Mouse (Mus musculus): ENCODE data around the gene Phrf1. TPM values are rescaled to one million over a fixed set of nuclear protein-coding genes. Genes with fewer than 3 reads are reported as not detected.
"Not testable (repeated sequence)": the region's sequence is repeated elsewhere in the genome, so short reads cannot be mapped to it uniquely, and the experiment has no call there.

The Phrf1 gene
- polyA plus RNA-seq, 1 experiment from 2014 or later = 71.7 TPM

DNA sequence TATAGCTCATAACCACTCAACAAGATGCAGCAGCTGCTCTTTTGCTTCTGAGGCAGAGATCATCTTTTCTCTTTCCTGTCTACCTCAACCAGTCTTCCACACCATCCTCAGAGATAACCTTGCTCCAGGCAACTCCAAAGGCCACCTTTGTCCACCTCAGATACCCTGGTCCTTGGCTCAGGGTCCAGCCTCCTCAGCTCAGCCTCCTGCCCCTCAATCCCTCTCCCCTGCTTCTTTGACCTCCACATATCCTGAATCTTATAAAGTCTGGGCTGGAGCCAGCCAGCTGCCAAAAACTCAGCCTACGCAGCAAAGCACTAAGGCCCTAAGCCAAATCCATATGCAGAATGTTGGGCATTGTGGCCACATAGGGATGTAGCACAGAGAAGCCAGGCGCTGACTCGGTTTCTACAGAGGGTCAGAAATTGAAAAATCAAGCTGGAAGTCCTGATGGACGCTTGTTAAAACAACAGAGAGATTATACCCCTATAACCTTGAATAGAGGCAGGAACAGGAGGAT is 5.8 kb upstream of the Phrf1 start:
- Histone ChIP-seq H3K9me3 (no peaks in the 10 kb centered on the region), H3K9ac (no peak overlapping the region), H3K27me3 (no peaks in the 10 kb centered on the region), H3K36me3 (no peaks in the 10 kb centered on the region), H3K27ac (replicated peaks) (peak overlapping the region; percentile 72), H3K4me3 (no peak overlapping the region), H3K4me1 (replicated peaks) (peaks cover 22% of the 10 kb centered on the region), H3K4me2 (peak overlapping the region; percentile 76; the same call in 1 of the 2 replicates)
- ATAC-seq (ENCODE audit: low FRiP score, low read depth) = no peak
- WGBS = 87% methylated on average over 4 of the region's 4 CpGs

DNA sequence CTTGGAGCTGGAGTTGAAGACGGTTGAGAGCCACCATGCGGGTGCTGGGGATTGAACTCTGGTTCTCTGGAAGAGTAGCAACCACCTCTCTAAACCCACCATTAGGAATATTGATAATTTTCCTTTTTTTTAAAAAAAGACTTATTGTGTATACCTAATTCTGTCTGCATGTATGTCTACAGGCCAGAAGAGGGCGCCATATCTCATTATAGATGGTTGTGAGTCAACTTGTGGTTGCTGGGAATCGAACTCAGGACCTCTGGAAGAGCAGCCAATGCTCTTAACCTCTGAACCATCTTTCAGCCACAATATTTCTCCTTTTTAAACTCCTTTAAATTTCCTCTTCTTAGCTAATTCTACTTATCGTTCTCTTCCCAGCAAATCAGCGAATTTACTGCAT is 2.0 kb upstream of the Phrf1 start:
- peaks cover 39% of the 10 kb centered on the region for H3K4me1 ChIP-seq (replicated peaks)
- no peaks in the 10 kb centered on the region for H3K9me3 ChIP-seq
- 84% methylated on average over 6 of the region's 6 CpGs for WGBS
- no peak for ATAC-seq (ENCODE audit: low FRiP score, low read depth)
- no peak overlapping the region for H3K9ac ChIP-seq
- H3K36me3 ChIP-seq = peaks cover 8% of the 10 kb centered on the region; the same call in 1 of the 2 replicates
- H3K4me2 ChIP-seq = no peak overlapping the region
- no peaks in the 10 kb centered on the region for H3K27me3 ChIP-seq
- H3K27ac ChIP-seq (replicated peaks) = no peak overlapping the region
- no peak overlapping the region for H3K4me3 ChIP-seq

DNA sequence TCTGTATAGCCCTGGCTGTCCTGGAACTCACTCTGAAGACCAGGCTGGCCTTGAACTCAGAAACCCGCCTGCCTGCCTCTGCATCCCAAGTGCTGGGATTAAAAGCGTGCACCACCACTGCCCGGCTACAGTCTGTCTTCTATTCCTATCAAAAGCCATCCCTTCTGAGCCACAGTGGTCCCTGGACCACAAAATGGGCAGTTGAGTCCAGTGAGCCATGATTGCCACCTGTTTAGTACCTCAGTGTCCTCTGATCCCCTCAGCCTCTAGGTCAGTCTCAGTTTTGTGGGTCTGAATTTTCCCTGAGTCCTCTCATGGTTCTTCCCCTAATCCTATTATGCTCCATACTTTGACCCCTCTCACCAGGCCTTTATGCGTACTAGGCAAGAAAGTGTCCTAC is 788 bp upstream of the Phrf1 start:
- no peak overlapping the region for H3K9ac ChIP-seq
- peaks cover 27% of the 10 kb centered on the region for H3K4me1 ChIP-seq (replicated peaks)
- no peaks in the 10 kb centered on the region for H3K9me3 ChIP-seq
- peak overlapping the region; percentile 94 for H3K4me3 ChIP-seq
- WGBS = 81% methylated on average over 4 of the region's 4 CpGs
- H3K27ac ChIP-seq (replicated peaks) = peak overlapping the region; percentile 96; the same call in 1 of the 2 replicates
- H3K4me2 ChIP-seq = peak overlapping the region; percentile 95
- H3K36me3 ChIP-seq = peaks cover 19% of the 10 kb centered on the region
- peak; percentile 31; the same call in 1 of the 2 replicates for ATAC-seq (ENCODE audit: low FRiP score, low read depth)
- no peaks in the 10 kb centered on the region for H3K27me3 ChIP-seq

DNA sequence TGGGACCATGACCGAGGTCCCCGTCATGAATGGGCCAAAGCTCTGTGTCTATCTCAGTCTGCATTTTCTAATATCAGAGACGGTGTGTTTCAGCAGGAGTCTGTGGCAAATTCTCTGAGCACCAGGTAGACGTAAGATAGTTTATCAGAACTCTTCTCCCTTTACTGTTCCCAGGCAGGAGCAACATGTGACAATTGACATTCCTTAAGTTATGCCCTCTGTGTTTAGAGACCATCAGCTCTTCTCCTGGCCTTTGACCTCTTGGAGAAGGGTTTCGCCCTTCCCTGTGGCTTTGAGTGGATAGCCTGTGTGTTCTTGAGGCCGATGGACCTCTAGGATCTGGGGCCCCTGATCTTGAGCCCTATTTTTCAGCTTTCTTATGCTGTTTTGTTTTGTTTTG is 1.1 kb downstream of the Phrf1 start:
- peak overlapping the region; percentile 94 for H3K9ac ChIP-seq
- peak overlapping the region; percentile 94 for H3K4me3 ChIP-seq
- peak overlapping the region; percentile 95 for H3K4me2 ChIP-seq
- 63% methylated on average over 6 of the region's 6 CpGs for WGBS
- peaks cover 26% of the 10 kb centered on the region for H3K4me1 ChIP-seq (replicated peaks)
- H3K27ac ChIP-seq (replicated peaks) = no peak overlapping the region
- H3K27me3 ChIP-seq = no peaks in the 10 kb centered on the region
- no peak for ATAC-seq (ENCODE audit: low FRiP score, low read depth)
- H3K9me3 ChIP-seq = no peaks in the 10 kb centered on the region
- H3K36me3 ChIP-seq = peaks cover 36% of the 10 kb centered on the region

DNA sequence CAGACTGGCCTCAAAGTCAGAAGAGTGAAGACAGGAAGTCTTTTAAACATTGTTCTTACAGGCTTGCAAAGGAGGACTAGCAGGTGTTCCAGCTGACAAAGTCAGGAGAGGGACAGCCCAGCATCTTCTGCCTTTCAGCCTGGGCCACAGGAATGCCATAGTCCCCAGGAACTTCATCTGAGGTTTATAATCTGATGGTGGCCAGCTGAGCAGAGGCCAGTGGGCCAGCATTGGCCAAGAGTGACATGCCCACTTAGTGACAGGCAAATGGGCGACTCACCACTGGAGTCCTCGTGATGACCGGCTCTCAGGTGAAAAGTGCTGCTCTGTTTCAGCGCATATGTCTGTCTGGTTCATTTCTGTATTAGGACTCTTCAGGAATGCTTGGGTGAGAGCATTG is 2.0 kb downstream of the Phrf1 start:
- H3K9me3 ChIP-seq = no peaks in the 10 kb centered on the region
- 100% methylated on average over 4 of the region's 4 CpGs for WGBS
- peaks cover 26% of the 10 kb centered on the region for H3K4me1 ChIP-seq (replicated peaks)
- H3K4me2 ChIP-seq = peak overlapping the region; percentile 95; the same call in 1 of the 2 replicates
- no peak overlapping the region for H3K27ac ChIP-seq (replicated peaks)
- H3K9ac ChIP-seq = no peak overlapping the region
- ATAC-seq (ENCODE audit: low FRiP score, low read depth) = no peak
- H3K36me3 ChIP-seq = peaks cover 45% of the 10 kb centered on the region
- H3K27me3 ChIP-seq = no peaks in the 10 kb centered on the region
- no peak overlapping the region for H3K4me3 ChIP-seq

DNA sequence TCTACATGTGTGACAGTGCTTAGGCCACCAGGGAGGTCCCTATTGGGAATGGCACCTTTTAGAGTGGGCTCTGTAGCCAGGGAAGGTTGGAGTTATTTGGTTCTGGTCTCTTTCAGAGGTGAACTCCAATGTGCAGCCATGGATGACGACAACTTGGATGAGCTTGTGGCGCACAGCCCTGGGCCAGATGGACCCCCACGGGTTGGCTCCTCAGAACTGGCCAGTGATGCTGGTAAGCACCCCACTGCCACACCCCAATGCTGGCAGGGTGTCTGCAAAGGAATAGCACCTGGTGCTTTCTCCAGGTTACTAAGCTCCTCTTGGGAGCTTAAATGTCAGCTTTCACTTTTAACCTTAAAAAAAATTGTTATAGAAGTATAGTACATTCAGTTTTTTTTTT is 2.5 kb downstream of the Phrf1 start:
- no peak overlapping the region for H3K4me3 ChIP-seq
- no peaks in the 10 kb centered on the region for H3K9me3 ChIP-seq
- H3K4me2 ChIP-seq = no peak overlapping the region
- H3K27ac ChIP-seq (replicated peaks) = no peak overlapping the region
- 92% methylated on average over 3 of the region's 3 CpGs for WGBS
- no peak overlapping the region for H3K9ac ChIP-seq
- peaks cover 50% of the 10 kb centered on the region for H3K36me3 ChIP-seq
- H3K27me3 ChIP-seq = no peaks in the 10 kb centered on the region
- peaks cover 26% of the 10 kb centered on the region for H3K4me1 ChIP-seq (replicated peaks)
- no peak for ATAC-seq (ENCODE audit: low FRiP score, low read depth)

DNA sequence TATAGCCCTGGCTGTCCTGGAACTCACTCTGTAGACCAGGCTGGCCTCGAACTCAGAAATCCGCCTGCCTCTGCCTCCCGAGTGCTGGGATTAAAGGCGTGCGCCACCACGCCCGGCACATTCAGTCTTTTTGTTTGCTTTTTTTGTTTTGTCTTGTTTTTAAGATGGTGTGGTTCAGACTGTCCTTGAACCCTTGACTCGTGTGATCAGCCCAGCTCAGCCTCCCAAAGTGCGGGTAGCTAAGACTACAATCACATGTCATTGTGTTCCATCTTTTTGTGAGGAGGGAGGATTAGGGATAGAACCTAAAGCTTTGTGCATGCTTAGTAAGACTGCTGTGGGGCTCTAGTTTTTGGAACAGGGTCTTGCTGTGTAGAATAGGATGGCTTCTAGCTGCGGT is 3.0 kb downstream of the Phrf1 start:
- H3K4me2 ChIP-seq = no peak overlapping the region
- H3K9me3 ChIP-seq = no peaks in the 10 kb centered on the region
- peaks cover 26% of the 10 kb centered on the region for H3K4me1 ChIP-seq (replicated peaks)
- ATAC-seq (ENCODE audit: low FRiP score, low read depth) = no peak
- H3K27me3 ChIP-seq = no peaks in the 10 kb centered on the region
- 94% methylated on average over 10 of the region's 10 CpGs for WGBS
- no peak overlapping the region for H3K27ac ChIP-seq (replicated peaks)
- no peak overlapping the region for H3K9ac ChIP-seq
- no peak overlapping the region for H3K4me3 ChIP-seq
- peaks cover 53% of the 10 kb centered on the region for H3K36me3 ChIP-seq

DNA sequence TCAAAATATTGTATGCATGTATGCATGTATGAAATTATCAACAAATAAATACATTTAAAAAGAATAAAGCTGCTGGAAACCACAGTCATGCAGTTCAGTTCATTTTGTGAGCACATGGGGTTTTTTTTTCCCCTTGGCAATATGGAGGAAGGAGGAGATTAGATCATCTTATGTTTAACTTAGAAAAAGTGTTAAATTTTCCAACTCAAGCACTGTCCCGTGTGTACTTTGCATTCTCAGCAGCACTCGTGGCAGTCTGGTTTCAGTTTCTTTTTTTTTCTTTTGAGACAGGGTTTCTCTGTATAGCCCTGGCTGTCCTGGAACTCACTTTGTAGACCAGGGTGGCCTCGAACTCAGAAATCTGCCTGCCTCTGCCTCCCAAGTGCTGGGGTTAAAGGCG is 21.9 kb downstream of the Phrf1 start:
- ATAC-seq (ENCODE audit: low FRiP score, low read depth); H3K4me3 ChIP-seq; H3K4me2 ChIP-seq; H3K27ac ChIP-seq (replicated peaks); H3K27me3 ChIP-seq; H3K9ac ChIP-seq; H3K9me3 ChIP-seq; H3K4me1 ChIP-seq (replicated peaks): not testable (repeated sequence)
- 93% methylated on average over 4 of the region's 4 CpGs for WGBS
- peaks cover 73% of the 10 kb centered on the region for H3K36me3 ChIP-seq

DNA sequence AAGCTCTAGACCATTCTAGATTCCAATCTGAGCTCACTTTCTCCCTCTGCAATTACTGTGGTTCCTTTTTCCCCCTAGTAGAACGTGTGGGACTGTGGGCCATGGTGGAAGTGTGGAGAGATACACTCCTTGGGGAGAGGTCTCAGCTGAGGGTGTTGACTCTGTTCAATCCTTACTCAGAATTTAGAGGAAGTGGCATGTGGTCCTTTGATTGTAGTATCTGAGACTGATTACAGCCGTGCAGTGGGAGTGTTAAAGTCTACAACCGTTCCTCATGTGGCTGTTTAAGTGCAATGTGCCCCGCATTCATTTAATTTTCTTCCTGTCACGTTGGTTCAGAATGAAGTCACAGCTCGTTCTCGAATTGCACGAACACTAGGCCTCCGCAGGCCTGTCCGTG is 27.6 kb downstream of the Phrf1 start:
- H3K27ac ChIP-seq (replicated peaks) = no peak overlapping the region
- H3K9me3 ChIP-seq = no peaks in the 10 kb centered on the region
- H3K4me2 ChIP-seq = no peak overlapping the region
- peaks cover 81% of the 10 kb centered on the region for H3K36me3 ChIP-seq
- ATAC-seq (ENCODE audit: low FRiP score, low read depth) = no peak
- no peaks in the 10 kb centered on the region for H3K27me3 ChIP-seq
- H3K4me1 ChIP-seq (replicated peaks) = no peaks in the 10 kb centered on the region
- H3K4me3 ChIP-seq = no peak overlapping the region
- no peak overlapping the region for H3K9ac ChIP-seq
- WGBS = 93% methylated on average over 10 of the region's 10 CpGs

DNA sequence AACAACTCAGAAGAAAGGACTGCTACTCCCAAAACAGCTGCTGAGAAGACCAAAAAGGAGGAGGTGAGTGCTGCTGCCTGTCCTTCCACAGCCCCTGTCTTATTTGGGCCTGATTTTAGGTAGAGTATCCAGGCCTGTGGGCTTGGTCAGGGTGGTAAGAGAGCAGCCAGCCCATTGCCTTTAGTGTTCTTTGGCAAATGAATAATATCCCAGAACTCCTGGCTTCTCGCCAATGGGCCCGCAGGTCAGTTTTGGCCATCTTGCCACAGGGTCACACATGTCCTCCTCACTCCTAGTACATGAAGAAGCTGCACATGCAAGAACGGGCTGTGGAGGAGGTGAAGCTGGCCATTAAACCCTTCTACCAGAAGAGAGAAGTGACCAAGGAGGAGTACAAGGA is 32.9 kb downstream of the Phrf1 start:
- ATAC-seq (ENCODE audit: low FRiP score, low read depth) = no peak
- no peaks in the 10 kb centered on the region for H3K27me3 ChIP-seq
- H3K4me3 ChIP-seq = no peak overlapping the region
- H3K9me3 ChIP-seq = no peaks in the 10 kb centered on the region
- H3K27ac ChIP-seq (replicated peaks) = no peak overlapping the region
- H3K9ac ChIP-seq = no peak overlapping the region
- 89% methylated on average over 3 of the region's 3 CpGs for WGBS
- H3K36me3 ChIP-seq = peaks cover 78% of the 10 kb centered on the region
- peaks cover 8% of the 10 kb centered on the region for H3K4me1 ChIP-seq (replicated peaks)
- no peak overlapping the region for H3K4me2 ChIP-seq

DNA sequence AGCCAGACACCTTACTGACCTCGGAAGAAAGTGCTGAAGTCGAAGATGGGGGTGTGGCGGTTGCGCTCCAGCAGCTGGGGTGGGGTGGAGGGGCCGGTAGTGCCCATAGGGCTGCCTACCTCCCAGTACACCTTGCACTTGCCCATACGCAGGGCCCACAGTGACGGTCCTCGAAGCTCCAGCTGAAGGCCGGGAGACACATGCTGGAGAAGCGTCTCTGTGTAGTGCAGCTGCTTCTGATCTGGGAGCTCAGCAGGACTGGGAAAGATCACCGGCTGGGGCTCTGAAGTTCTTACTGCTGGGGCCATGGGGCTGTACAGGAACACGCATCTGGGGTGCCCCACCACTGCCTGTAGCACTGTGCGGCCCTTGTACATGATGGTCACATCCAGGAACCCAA is 35.1 kb downstream of the Phrf1 start:
- Histone ChIP-seq H3K4me2 (no peak overlapping the region), H3K4me3 (no peak overlapping the region), H3K27me3 (no peaks in the 10 kb centered on the region), H3K27ac (replicated peaks) (no peak overlapping the region), H3K9me3 (no peaks in the 10 kb centered on the region), H3K36me3 (peaks cover 56% of the 10 kb centered on the region), H3K4me1 (replicated peaks) (peaks cover 8% of the 10 kb centered on the region), H3K9ac (no peak overlapping the region)
- 89% methylated on average over 13 of the region's 13 CpGs for WGBS
- no peak for ATAC-seq (ENCODE audit: low FRiP score, low read depth)

DNA sequence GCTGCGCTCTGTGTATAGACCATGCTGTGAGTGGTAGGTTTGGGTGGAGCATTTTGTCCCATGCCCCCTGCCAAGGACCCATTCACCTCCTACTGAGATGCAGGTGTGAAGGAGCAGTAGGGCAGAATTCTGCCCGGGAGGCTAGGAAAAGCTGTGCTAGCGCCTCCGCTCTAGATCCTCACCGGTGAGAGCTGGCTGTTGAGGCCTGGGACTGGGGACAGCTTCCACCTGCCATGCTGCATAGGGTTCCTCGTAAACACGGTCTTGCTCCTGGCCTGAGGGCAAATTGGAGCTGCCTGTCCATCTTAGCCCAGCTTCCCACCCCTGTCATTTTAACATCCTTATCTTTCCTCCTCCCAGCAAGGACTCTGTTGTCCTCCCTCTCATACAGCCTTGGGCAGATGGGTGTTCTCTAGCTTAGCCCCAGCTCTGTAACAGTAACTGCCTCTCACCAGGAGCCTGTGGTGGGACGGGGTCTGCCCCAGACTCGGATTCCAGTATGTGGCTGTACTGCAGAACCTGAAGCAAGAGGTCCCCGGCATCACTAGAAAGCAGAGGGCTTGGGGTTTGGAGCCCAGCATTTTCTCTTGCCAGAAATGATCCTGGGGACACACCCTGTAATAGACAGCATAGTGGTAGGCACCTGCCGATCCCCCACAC is 35.6 kb downstream of the Phrf1 start:
- no peaks in the 10 kb centered on the region for H3K27me3 ChIP-seq
- H3K9ac ChIP-seq = no peak overlapping the region
- no peak overlapping the region for H3K4me2 ChIP-seq
- no peaks in the 10 kb centered on the region for H3K9me3 ChIP-seq
- 67% methylated on average over 11 of the region's 11 CpGs for WGBS
- no peak for ATAC-seq (ENCODE audit: low FRiP score, low read depth)
- H3K4me1 ChIP-seq (replicated peaks) = peaks cover 8% of the 10 kb centered on the region
- H3K27ac ChIP-seq (replicated peaks) = no peak overlapping the region
- H3K4me3 ChIP-seq = no peak overlapping the region
- H3K36me3 ChIP-seq = peaks cover 51% of the 10 kb centered on the region
